Mouse (Mus musculus) liver, adult (tissue): ENCODE data around the gene Commd8.
A peak's percentile ranks its signal among the peaks of the same experiment; 100 is the strongest.

Source experiments
- GATA4 ChIP-seq: IDR thresholded peaks from 2 replicates; pipeline ENCODE4 v1.6.1; 2014; ENCODE audit warnings: mild to moderate bottlenecking, low read length; ENCODE audit not compliant: insufficient replicate concordance

The Commd8 gene

DNA sequence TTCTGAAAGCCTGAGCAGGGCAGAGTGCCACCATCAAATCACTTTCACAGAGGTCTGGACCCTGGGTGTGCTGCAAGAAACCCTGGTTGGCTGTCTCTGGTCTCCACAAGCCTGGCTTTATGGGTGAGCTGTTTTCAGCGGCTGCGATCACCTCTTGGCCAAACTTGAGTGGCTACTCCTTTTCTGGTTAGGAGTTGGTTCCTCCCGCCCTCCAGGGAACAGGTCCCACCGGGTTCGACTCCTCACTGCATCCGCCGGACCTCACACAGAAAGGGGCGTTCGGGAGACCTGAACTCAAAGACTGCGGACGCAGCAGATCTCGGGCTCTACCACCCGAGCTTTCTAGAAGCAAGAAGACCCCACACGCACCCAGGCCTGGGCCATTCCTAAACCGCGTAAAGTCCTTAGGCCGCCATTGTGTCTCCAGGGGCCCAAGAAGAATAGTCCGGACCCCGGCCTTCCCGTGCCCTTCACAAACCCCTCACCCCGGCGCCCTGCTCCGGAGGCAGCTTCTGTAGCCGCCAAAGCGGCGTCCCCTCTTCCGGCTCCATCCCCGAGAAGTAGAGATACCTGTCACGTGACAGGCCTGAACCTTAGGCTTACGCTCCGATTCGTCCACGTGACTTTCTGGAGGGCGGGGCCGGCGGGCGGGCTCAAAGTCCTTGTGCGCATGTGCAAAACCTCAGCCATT lies at the start of gene Commd8:
TSS of gene Commd8 (minus strand) at position 596 of the 691 bp plus-strand sequence.
- TF ChIP-seq GATA4: peak; percentile 40; the same call in 1 of the 2 replicates

DNA sequence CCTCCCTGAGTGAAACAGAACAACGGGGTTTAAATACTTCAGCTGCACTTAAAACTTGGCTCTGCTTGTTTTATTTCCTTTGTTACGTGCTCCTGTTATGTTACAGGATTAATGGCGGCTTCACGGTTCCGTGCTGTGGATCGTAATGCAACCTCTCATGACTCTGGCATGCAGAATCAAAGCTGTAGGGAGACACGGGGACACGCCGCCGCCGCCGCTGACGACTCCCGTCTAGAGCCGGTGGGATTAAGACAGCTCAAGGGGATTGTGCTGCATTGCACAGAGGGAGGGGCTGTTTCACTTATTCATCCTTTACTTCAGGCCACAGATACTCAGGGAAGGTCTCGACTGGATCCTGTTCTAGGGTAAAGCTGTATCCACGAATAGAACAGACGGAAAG lies 43.8 kb upstream of the Commd8 start:
- TF ChIP-seq GATA4: no peak

DNA sequence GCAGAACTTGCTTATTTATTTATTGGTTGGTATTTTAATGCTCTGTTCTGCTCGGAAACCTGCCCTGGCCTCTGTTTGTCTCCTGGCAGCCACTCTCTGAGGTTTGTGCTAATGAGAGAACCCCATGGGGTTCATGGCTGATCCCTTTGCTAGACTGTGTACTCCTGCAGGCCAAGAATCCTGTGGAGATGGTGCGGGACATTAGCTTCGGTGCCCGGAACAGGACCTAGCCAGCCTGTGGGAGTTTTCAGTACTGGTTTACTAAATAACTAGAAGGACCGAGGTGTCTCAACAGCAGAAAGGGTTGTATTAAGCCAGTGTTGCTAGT lies 42.8 kb upstream of the Commd8 start:
- TF ChIP-seq GATA4: no peak

DNA sequence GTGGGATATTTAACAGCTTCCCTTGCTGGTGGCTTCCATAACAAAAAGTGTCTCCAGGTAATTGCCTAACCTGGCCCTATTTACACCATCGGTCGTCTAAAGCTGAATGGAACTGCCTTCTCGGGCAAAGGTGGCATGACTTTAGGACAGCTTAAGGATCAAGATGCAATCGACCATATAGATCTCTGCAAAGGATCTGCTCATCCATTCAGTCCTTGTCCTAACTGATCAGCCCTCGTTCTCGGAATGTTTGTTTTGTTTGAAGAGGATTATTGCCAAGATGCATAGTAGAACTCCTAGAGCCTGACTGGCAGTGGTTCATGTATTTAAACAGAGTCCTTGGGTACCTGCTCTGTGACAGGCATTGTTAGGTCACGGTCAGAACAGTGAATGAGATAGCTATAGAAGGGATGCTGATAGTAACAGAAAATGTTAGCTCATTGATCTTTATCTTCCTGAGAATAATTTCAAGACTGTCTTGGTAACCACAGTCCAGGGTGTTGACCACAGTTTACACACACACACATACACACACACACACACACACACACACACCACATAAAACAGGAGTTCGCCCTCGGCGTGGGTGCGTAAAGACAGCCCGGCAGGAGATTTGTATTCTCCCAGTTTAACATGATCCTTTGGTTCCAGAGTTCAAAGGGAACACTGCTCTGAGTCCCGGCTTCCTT lies 42.3 kb upstream of the Commd8 start:
- 0 out of 2 replicates have a peak, but pooled peaks have one; percentile 24 for TF ChIP-seq GATA4

DNA sequence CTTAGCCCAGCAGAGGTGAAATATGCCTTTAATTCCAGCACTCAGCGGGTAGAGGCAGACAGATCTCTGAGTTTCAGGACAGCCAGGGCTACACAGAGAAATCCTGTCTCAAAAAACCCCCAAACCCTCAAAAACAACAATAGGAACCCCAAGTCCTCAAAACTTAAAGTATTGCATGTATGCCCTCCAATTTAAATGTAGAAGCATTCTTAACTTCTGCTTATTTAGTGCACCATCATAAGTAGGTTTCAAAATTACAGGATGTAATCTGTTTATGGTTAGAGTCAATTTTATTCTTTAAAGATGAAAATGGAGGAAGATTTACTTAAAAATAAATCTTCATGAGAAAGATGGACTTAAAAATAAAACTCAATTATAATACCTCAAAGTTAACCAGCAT lies 40.5 kb upstream of the Commd8 start:
- TF ChIP-seq GATA4: no peak

DNA sequence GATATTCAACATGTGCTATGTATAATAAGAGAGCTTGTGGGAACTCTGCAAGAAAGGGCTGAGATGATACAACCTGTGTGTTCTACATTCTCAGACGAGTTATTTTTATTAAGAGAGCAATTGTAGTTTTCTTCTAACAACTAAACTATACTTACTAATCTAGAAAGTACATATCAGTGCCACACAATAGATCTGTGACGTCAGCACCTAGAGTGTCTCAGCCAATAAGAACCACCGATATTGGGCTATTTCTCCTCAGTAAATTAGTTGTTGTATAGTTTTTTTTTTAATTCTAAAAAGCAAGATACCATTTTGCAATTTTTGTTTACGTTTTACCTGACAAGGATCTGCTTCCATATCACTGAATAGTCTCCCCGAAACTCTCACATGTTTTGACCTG lies 37.3 kb upstream of the Commd8 start:
- no peak for TF ChIP-seq GATA4

DNA sequence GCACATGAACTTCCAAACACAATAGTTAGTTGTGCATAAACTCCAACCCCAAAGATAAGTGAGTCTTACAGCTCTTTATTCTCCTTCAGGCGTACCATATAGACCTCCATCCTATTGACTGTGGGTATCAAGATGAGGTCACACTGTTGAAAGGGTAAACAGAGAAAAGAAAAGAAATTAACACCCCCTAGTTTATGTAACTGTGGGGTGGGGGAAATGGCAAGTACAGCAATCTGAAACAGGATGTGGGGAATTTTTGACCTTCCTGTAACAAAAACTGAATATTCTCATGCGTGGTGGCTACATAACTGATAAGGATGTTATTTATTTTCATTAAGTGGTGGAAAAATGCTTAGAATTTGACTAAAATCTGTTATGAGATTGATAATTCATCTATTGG lies 36.5 kb upstream of the Commd8 start:
- no peak; the same call in 1 of the 2 replicates for TF ChIP-seq GATA4

DNA sequence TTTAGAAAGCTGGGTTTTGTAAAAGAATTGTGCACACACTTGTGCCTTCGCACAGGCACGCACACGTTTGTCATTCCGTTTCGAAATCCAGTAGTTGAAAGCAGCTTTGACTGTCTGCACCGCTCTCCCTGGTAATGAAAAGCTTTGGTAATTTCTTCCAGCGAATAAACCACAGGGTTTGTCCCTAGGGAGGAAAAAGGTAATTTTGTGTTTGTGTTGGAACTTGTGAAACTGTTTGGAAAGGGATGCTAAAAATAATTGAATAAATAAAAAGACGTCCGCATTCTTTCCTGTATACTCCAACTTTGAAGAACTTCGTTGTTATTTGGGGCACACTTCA lies 35.7 kb upstream of the Commd8 start:
- TF ChIP-seq GATA4: no peak

DNA sequence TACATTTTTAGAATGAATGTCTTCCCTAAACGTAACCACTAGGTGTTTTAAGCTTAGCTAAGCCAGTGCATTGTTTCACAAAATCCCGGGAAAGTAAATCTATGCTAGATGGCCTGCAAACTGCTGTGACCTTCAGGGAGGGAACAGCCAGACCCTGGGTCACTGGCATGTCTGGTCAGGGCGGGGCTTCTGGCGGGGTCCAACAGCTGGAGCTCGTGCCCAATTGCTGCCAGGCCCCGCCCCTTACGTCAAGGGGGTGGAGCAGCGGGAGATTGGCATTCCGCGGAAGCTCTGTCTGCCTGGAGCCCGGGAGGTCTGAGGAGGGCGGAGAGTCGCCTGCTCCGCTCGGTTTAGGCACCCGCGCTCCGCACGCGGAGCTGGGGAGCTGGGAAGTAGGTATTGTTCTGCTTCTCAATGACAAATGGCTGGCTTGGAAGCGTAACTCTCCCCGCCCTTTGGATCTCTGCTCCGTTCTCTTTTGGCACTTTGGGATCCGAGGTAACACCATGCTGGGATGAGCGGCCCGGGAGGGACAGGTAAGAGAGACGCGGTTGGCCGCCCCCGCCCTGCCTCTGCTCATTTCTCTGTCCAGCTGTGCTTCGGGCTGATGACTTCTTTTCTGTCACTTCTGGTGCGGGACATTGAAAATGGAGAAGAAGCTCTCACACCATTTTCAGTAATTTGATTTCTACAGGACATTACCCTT lies 35.2 kb upstream of the Commd8 start:
- peak; percentile 68; the same call in 1 of the 2 replicates for TF ChIP-seq GATA4

DNA sequence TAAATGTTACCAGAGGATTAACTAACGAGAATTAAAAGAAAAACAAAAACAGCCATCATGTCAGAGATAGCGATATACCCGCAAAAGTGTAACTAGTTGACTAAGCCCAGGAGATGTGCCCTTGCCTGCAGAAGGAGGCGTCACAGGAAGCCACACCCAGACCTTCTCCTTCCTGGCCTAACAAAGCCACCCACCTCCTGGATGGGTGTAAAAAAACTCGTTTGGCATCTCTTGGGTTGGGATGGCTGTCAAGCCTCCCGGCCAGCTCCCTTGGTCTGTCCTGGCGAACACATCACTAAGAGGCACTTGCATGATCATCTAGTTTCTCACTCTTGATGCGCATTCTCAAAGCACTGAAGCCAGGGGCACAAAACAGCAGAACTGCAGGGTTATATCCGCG lies 34.0 kb upstream of the Commd8 start:
- no peak for TF ChIP-seq GATA4

DNA sequence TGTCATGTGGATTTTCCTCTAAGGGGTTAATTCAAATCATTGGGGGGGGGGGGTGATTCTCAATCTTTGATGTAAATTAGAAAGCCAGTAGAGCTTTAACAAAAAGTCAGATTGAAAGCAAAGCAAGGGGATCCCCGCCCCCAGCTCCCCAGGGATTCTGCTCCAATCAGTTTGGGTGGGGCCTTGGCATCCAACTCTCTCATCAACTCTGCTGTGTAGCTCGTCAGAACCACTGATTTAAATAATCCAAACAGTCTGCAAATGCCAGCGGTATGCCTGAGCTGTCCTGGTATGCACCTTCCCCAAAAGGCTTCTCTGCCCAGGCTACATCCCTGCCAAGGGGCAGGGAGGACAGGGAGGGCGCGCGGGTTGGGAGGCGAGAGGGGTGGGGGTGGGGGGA lies 33.6 kb upstream of the Commd8 start:
- no peak for TF ChIP-seq GATA4

DNA sequence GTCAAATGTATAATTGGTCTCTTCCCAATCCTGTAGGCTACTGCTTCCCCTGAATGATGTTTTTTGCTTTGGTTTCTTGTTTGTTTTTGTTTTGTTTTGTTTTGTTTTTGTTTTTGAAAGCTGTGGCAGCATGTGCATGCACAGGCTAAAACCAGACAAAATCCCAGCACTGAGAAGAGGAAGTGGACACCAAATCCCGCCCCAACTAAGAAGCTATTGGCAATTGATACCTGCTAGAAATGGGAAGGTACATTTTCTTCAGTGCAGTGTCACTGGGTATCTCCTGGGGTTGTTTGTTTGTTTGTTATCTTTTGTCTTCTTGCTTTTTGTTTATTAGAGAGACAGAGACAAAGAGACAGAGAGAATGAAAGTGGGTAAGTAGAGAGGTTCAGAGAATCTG lies 27.5 kb upstream of the Commd8 start:
- no peak for TF ChIP-seq GATA4

DNA sequence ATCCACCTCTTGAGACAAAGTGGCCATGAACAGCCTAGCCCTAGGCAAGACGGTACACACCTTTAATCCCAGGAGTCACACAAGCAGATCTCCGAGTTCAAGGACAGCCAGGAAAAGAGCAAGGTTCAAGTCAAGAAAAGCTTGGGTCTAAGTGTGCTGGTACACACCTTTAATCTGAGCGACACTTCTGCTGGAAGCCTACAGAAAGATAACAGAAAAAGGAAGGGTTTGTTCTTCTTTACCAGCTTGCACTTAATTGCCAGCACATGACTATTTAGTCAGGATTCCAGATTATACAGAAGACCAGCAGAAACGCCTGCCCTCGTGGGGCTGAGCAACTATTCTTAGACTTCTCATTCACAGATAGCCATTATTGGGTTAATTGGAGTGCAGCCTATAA lies 23.9 kb upstream of the Commd8 start:
- no peak for TF ChIP-seq GATA4

DNA sequence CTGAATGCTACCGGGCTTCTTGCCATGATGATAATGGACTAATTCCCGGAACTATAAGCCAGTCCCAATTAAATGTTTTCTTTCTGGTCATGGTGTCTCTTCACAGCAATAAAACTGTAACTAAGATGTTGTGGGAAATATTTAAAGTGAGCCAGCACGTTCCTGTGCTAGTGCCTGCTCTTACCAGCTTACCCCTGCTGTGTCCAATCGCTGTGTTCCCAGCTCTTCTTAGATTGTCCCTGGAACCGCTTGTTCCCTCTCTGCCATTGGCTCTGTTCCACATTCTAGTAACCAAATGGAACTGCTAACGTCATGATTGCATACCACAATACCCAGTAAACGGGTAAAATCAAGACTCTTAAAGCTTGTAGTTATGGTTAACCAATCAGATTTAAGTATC lies 23.2 kb upstream of the Commd8 start:
- TF ChIP-seq GATA4: no peak

DNA sequence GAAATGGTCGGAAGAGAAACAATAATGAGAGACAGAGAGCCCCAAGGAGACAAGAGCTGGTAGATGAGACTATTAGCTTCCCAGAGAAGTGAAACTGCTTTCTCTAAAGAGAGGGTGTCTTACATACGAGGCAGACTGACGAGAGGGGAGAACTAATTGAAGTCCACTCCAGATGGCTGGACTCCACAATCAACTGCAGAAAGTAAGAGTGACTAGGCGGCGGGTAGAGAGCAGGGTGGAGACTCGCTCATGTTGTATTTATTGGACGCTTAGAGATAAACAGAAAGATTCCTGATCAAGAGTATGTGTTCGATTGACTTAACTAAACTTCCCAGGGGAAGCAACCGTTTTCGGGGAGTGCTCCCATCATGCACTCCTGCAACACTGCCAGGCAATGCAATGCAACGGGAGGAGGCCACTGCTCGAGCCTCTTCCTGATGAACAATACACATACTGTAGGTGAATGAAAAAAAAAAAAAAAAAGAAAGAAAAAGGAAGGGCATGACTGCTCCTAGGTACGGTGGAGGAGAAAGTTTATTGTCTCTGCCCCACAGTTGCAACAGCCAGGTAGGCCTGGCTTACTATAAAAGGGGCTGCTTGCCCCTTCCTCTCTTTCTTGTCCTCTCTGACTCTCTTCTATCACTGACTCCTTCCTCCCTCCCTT lies 16.6 kb upstream of the Commd8 start:
- TF ChIP-seq GATA4: no peak

DNA sequence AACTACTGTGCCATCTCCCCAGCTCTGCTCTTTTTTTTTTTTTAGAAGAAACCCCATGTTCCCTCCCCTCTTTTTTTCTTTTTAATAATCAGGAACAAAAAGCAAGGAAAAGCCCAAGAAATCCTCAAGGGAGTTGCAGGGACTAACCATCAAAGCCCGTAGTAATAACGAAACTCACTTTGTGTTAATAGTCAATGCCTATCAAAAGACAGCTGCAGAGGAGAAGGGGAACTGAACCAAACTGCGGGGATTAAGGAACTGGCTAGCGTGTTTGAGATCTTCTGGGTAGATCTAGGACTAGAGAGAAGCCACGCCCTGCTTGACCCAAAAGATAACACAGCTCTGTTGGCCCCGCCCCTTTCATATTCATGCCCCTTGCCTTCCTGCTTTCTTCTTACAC lies 15.9 kb upstream of the Commd8 start:
- no peak for TF ChIP-seq GATA4
